Mouse (Mus musculus): ENCODE results near the gene Fam234a. TPM values are rescaled to one million over a fixed set of nuclear protein-coding genes. Genes with fewer than 3 reads are reported as not detected.
A peak's percentile ranks its signal among the peaks of the same experiment; 100 is the strongest.

Fam234a gene
- polyA plus RNA-seq, 2 experiments = 5.9 to 8.3 TPM

DNA sequence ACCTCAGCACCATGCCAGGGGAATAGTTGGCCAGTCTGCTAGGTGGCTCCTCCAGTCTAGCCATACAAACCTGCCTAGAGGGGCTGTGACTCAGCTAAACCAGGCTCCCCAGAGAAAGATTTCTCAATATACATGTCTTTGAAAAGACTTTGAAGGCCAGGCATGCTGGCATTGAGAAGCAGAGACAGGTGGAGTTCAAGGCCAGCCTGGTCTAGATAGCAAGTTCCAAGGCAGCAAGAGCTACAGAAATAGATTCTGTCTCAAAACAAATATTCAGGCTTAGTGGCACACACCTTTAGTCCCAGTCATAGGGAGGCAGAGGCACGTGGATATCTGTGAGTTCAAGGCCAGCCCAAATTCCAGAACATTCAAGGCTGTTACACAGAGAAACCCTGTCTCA is 37.6 kb downstream of the Fam234a start:
- peaks cover 31% of the 10 kb centered on the region for H3K27me3 ChIP-seq (ENCODE audit: control insufficient read depth, insufficient read depth, low read length)
- H3K4me1 ChIP-seq (replicated peaks; ENCODE audit: control insufficient read depth in 2 of 2, insufficient read depth in 2 of 2, low read length in 1 of 2) = peaks cover 13% of the 10 kb centered on the region in 2 experiments
- H3K4me3 ChIP-seq (ENCODE audit: insufficient read depth in 1 of 2, low read depth in 2 of 2, low read length in 2 of 2) = no peak overlapping the region
- H3K4me2 ChIP-seq (ENCODE audit: low read depth) = no peak overlapping the region
- H3K27ac ChIP-seq = no peak overlapping the region
- no peak overlapping the region for H3K9ac ChIP-seq (replicated peaks)
- whole genome bisulfite sequencing (ENCODE audit: insufficient replicate concordance) = 27% methylated on average over 1 of the region's 1 CpGs
- H3K9me3 ChIP-seq (ENCODE audit: control insufficient read depth, low read length) = no peaks in the 10 kb centered on the region
- ATAC-seq (ENCODE audit: insufficient read depth) = no peak
- no peaks in the 10 kb centered on the region for H3K36me3 ChIP-seq (replicated peaks; ENCODE audit: control insufficient read depth, insufficient read depth, low read depth)
- TF ChIP-seq EP300 (IDR thresholded peaks at IDR 0.05; ENCODE audit: low read depth) (no peak), CTCF (IDR thresholded peaks at IDR 0.05; ENCODE audit: low read depth) (no peak)
- DNase-seq (ENCODE audit: low read depth in 3 of 3, low spot score in 3 of 3) = no peak

DNA sequence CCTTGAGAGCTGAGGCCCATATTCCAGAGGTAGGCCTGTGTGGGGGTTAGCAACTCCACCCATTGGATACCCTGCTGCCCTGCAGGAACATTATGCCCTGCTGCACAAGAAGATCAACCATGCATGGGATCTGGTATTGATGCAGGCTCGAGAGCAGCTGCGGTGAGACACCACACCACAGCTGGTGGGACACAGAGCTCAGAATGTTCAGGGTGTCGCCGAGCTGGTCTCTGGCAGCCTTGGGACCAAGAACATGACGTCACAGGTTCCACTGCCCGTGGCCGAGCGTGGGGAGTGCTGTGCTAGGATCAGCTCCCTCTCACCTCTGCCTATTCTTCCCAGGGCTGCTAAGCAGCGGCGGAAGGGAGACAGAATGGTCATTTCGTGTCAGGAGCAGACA is 39.3 kb downstream of the Fam234a start:
- Histone ChIP-seq H3K27ac (no peak overlapping the region), H3K9me3 (ENCODE audit: control insufficient read depth, low read length) (no peaks in the 10 kb centered on the region), H3K4me3 (ENCODE audit: insufficient read depth in 1 of 2, low read depth in 2 of 2, low read length in 2 of 2) (no peak overlapping the region), H3K4me2 (ENCODE audit: low read depth) (no peak overlapping the region), H3K9ac (replicated peaks) (no peak overlapping the region), H3K4me1 (replicated peaks; ENCODE audit: control insufficient read depth in 2 of 2, insufficient read depth in 2 of 2, low read length in 1 of 2) (peaks cover 18% of the 10 kb centered on the region in 2 experiments), H3K27me3 (ENCODE audit: control insufficient read depth, insufficient read depth, low read length) (peaks cover 36% of the 10 kb centered on the region), H3K36me3 (replicated peaks; ENCODE audit: control insufficient read depth, insufficient read depth, low read depth) (no peaks in the 10 kb centered on the region)
- WGBS (ENCODE audit: insufficient replicate concordance) = 32% methylated on average over 11 of the region's 11 CpGs
- DNase-seq (ENCODE audit: low read depth in 3 of 3, low spot score in 3 of 3) = no peak
- TF ChIP-seq CTCF (IDR thresholded peaks at IDR 0.05; ENCODE audit: low read depth) = no peak
- TF ChIP-seq EP300 (IDR thresholded peaks at IDR 0.05; ENCODE audit: low read depth) = no peak
- ATAC-seq (ENCODE audit: insufficient read depth) = no peak

DNA sequence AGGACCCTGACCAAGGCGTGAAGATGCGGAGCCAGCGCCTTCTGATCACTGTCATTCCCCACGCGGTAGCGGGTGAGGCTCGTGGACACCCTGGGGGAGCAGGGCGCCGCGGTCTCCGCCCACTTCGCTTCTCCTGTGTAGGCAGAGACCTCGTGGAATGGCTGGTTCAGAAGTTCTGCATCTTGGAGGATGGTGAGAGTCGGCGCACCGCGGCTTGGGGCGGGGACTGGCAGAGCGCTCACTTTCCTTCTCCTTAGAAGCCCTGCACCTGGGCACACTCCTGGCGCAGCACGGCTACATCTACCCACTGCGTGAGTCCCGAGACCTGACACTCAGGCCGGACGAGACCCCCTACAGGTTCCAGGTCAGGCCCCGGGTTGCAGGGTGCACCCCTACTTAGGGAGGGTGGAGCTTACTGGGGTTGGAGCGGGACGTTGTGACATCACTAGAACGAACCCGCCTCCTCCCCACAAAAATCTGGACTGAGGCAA is 40.7 kb downstream of the Fam234a start:
- Histone ChIP-seq H3K9ac (replicated peaks) (peak overlapping the region; percentile 7; the same call in 1 of the 2 replicates), H3K27ac (no peak overlapping the region), H3K27me3 (ENCODE audit: control insufficient read depth, insufficient read depth, low read length) (peaks cover 36% of the 10 kb centered on the region), H3K9me3 (ENCODE audit: control insufficient read depth, low read length) (no peaks in the 10 kb centered on the region), H3K4me3 (ENCODE audit: insufficient read depth in 1 of 2, low read depth in 2 of 2, low read length in 2 of 2) (peak overlapping the region; percentile 38 to 50), H3K4me1 (replicated peaks; ENCODE audit: control insufficient read depth in 2 of 2, insufficient read depth in 2 of 2, low read length in 1 of 2) (peaks cover 25 to 30% of the 10 kb centered on the region in 2 experiments), H3K36me3 (replicated peaks; ENCODE audit: control insufficient read depth, insufficient read depth, low read depth) (no peaks in the 10 kb centered on the region), H3K4me2 (ENCODE audit: low read depth) (peak overlapping the region; percentile 74)
- no peak for DNase-seq (ENCODE audit: low read depth in 3 of 3, low spot score in 3 of 3)
- TF ChIP-seq CTCF (IDR thresholded peaks at IDR 0.05; ENCODE audit: low read depth) (no peak), EP300 (IDR thresholded peaks at IDR 0.05; ENCODE audit: low read depth) (no peak)
- no peak for ATAC-seq (ENCODE audit: insufficient read depth)
- 2% methylated on average over 30 of the region's 30 CpGs for WGBS (ENCODE audit: insufficient replicate concordance)

DNA sequence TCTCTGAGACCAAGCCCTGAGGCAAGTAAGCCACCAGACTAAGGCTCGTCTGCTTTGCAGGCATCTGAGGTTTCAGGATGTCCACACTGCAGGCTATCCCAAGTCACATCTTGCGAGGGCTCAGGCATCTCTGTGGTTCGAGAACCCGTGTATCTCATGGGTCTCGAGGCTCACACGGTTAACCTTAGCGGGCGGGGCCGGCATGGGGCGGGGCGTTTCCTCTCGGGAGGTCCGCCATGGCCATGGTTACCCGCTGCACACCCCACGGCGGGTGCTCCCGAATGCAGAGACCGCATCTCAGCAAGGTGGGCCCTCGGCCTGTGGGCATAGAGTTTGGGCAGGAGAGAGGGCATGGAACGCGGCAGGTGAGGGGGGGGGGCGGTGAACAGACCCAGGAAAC is 41.3 kb downstream of the Fam234a start, which contains the start of gene Rgs11:
TSS of gene Rgs11 (plus strand) at position 215 of the 400 bp plus-strand sequence.
- WGBS (ENCODE audit: insufficient replicate concordance) = under 1% methylated on average over 22 of the region's 22 CpGs
- peak within 1 kb of the TSS; percentile 7; the same call in 1 of the 2 replicates for H3K9ac ChIP-seq (replicated peaks)
- peaks cover 36% of the 10 kb centered on the region for H3K27me3 ChIP-seq (ENCODE audit: control insufficient read depth, insufficient read depth, low read length)
- H3K9me3 ChIP-seq (ENCODE audit: control insufficient read depth, low read length) = no peaks in the 10 kb centered on the region
- H3K4me2 ChIP-seq (ENCODE audit: low read depth) = peak within 1 kb of the TSS; percentile 74
- peak within 1 kb of the TSS; percentile 38 to 50 for H3K4me3 ChIP-seq (ENCODE audit: insufficient read depth in 1 of 2, low read depth in 2 of 2, low read length in 2 of 2)
- ATAC-seq (ENCODE audit: insufficient read depth) (no peak), DNase-seq (ENCODE audit: low read depth in 3 of 3, low spot score in 3 of 3) (no peak)
- no peak for TF ChIP-seq EP300 (IDR thresholded peaks at IDR 0.05; ENCODE audit: low read depth)
- no peak for TF ChIP-seq CTCF (IDR thresholded peaks at IDR 0.05; ENCODE audit: low read depth)
- no peak within 1 kb of the TSS for H3K27ac ChIP-seq
- peaks cover 28 to 36% of the 10 kb centered on the region in 2 experiments for H3K4me1 ChIP-seq (replicated peaks; ENCODE audit: control insufficient read depth in 2 of 2, insufficient read depth in 2 of 2, low read length in 1 of 2)
- peaks cover 1% of the 10 kb centered on the region; the same call in 1 of the 2 replicates for H3K36me3 ChIP-seq (replicated peaks; ENCODE audit: control insufficient read depth, insufficient read depth, low read depth)

DNA sequence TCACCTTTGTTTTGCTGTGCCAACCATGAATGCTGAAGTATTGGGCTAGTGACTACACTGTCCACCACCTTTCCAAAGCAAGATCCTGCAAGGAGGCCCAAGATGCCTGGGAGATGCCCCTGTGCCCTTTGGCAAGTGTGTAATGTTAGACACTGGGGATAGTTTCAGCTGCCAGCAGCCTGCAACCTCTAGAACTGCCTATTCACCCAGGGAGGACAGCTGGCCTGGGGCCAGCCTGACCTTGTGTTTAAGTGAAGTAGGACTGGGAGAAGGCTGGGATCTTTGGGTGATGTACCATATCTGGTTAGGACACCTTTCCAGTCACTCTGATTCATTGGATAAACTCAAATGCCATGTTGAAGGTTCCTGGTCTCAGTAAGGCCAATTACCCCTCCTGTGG is 42.0 kb downstream of the Fam234a start:
- H3K4me3 ChIP-seq (ENCODE audit: insufficient read depth in 1 of 2, low read depth in 2 of 2, low read length in 2 of 2) = no peak overlapping the region
- DNase-seq (ENCODE audit: low read depth in 3 of 3, low spot score in 3 of 3) = no peak
- no peak overlapping the region for H3K9ac ChIP-seq (replicated peaks)
- peaks cover 28 to 36% of the 10 kb centered on the region in 2 experiments for H3K4me1 ChIP-seq (replicated peaks; ENCODE audit: control insufficient read depth in 2 of 2, insufficient read depth in 2 of 2, low read length in 1 of 2)
- no peak for ATAC-seq (ENCODE audit: insufficient read depth)
- TF ChIP-seq EP300 (IDR thresholded peaks at IDR 0.05; ENCODE audit: low read depth) (no peak), CTCF (IDR thresholded peaks at IDR 0.05; ENCODE audit: low read depth) (no peak)
- peaks cover 36% of the 10 kb centered on the region for H3K27me3 ChIP-seq (ENCODE audit: control insufficient read depth, insufficient read depth, low read length)
- peak overlapping the region; percentile 74 for H3K4me2 ChIP-seq (ENCODE audit: low read depth)
- no peak overlapping the region for H3K27ac ChIP-seq
- peaks cover 6% of the 10 kb centered on the region; the same call in 1 of the 2 replicates for H3K36me3 ChIP-seq (replicated peaks; ENCODE audit: control insufficient read depth, insufficient read depth, low read depth)
- no peaks in the 10 kb centered on the region for H3K9me3 ChIP-seq (ENCODE audit: control insufficient read depth, low read length)
